Mouse (Mus musculus) ES-E14 (cell line): ENCODE measurements around the gene Gtf3c6.

Experiments used
- CHD2 ChIP-seq: IDR thresholded peaks from 2 replicates; pipeline ENCODE4 v1.6.1; 2014; ENCODE audit warnings: mild to moderate bottlenecking, low read depth, low read length, inconsistent platforms
- HCFC1 ChIP-seq: IDR thresholded peaks from 2 replicates; pipeline ENCODE4 v1.6.1; 2012; ENCODE audit warnings: low read length, inconsistent platforms, borderline replicate concordance; ENCODE audit not compliant: insufficient read depth
- MAFK ChIP-seq: IDR thresholded peaks from 2 replicates; pipeline ENCODE4 v1.6.1; 2014; ENCODE audit warnings: mild to moderate bottlenecking, low read depth, low read length, inconsistent platforms; ENCODE audit not compliant: insufficient read depth
- ZNF384 ChIP-seq: IDR thresholded peaks from 2 replicates; pipeline ENCODE4 v1.6.1; 2012; ENCODE audit warnings: low read depth, low read length, inconsistent platforms

DNA sequence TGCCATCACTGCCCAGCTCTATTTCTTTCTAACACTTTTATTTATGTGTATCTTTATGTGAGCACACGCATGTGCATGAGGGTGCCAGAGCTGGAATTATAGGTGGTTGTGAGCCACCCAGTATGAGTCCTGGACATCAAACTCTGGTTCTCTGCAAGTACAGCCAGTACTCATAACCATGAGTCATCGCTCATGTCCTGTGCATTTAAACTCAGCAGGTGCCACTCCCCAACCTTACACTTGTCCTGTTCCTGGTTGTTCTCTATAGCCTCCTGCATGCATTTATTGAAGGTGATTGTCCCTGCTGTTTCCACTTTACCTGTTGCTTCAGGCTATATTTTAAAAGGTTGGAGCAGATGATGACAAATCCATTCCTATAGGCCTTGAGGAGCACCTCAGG is 23.7 kb upstream of the Gtf3c6 start:
- TF ChIP-seq CHD2: no peak
- TF ChIP-seq MAFK: no peak
- no peak for TF ChIP-seq HCFC1
- no peak for TF ChIP-seq ZNF384
